Mouse (Mus musculus) CH12.LX (cell line): ENCODE data around the gene Pah.
A peak's percentile ranks its signal among the peaks of the same experiment; 100 is the strongest.

ENCODE experiments used
- CTCF ChIP-seq, 2 experiments: IDR thresholded peaks in 1 of 2; conservative IDR thresholded peaks in 1 of 2; 2 replicates each; pipeline ENCODE4 v1.5.1; 2011 to 2012; ENCODE audit warnings: low read depth in 2 of 2, low read length in 2 of 2, improper control_type of control experiment in 1 of 2, inconsistent platforms in 1 of 2, mild to moderate bottlenecking in 1 of 2, moderate library complexity in 1 of 2
- ELF1 ChIP-seq: IDR thresholded peaks from 2 replicates; pipeline ENCODE4 v1.6.1; 2014; ENCODE audit warnings: low read depth, mild to moderate bottlenecking, inconsistent platforms, low read length, improper control_type of control experiment
- MAFK ChIP-seq: IDR thresholded peaks from 2 replicates; pipeline ENCODE4 v1.6.1; 2011; ENCODE audit warnings: low read length, improper control_type of control experiment; ENCODE audit not compliant: insufficient replicate concordance
- NRF1 ChIP-seq: IDR thresholded peaks from 2 replicates; pipeline ENCODE4 v1.6.1; 2014; ENCODE audit warnings: low read depth, mild to moderate bottlenecking, inconsistent platforms, low read length, improper control_type of control experiment, moderate library complexity
- POLR2AphosphoS2 ChIP-seq: IDR thresholded peaks from 2 replicates; pipeline ENCODE4 v1.6.1; 2011; ENCODE audit warnings: low read depth, low read length, improper control_type of control experiment
- SIN3A ChIP-seq: IDR thresholded peaks from 2 replicates; pipeline ENCODE4 v1.6.1; 2012; ENCODE audit warnings: low read length, improper control_type of control experiment, inconsistent platforms
- UBTF ChIP-seq: IDR thresholded peaks from 2 replicates; pipeline ENCODE4 v1.6.1; 2012; ENCODE audit warnings: low read depth, mild to moderate bottlenecking, inconsistent platforms, low read length, improper control_type of control experiment, moderate library complexity

DNA sequence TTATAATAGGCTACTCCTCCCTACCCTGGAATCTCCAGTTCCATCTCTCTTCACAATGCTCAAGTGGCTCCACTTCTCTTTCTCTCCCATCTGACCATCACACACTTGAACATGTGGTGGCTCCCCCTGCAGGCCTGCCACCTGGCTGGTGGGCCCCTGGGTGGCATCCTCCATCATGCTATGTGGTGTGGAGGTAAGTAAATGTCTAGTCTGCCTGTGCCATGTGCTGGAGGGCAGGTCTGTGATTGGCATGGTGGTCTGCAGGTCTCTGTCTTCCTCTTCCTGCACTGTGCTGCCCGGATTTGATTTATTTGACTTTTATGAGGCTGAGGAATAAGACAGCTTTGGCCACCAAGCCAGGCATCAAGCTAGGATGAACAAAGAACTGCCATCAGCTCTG, 103.6 kb downstream of the Pah start:
- TF ChIP-seq UBTF (no peak), SIN3A (no peak), MAFK (no peak), POLR2AphosphoS2 (no peak), CTCF (conservative IDR thresholded peaks at IDR 0.05 in 1 of 2, IDR thresholded peaks at IDR 0.05 in 1 of 2; ENCODE audit: low read depth in 2 of 2, low read length in 2 of 2) (peak in 1 of 2 experiments; percentile 38; a peak in 2 of 4 replicates), ELF1 (no peak), NRF1 (no peak)
